Mouse (Mus musculus) heart, postnatal 10 days (tissue): ENCODE data around the gene Kif26b. TPM values are rescaled to one million over a fixed set of nuclear protein-coding genes. Genes with fewer than 3 reads are reported as not detected.

Experiments
- DNase-seq, 2 experiments: peaks; one replicate each; pipeline ENCODE4 v3.0.0; 2021
- intact Hi-C: fragments of 180-260 bp; cut with DNase I; formaldehyde crosslinking; loops from one replicate; pipeline ENCODE4 v1.15.1; 2025
- total RNA-seq, 2 experiments: library from RNA; stranded (reverse); gene quantifications; 2 replicates each; pipeline ENCODE4 v1.2.3; 2021

The Kif26b gene
- total RNA-seq, 2 experiments from 2014 or later, result 10.9 to 12.9 TPM

GRCm38 (mm10) chr1:178530301-178531078, 1.6 kb downstream of the Kif26b start:
- DNase-seq, result peak; percentile 87 to 88
- intact Hi-C loops, result loop anchor here (1.0 to 10.0 kb wide), 3 partner anchors 159 to 558 kb away; no protein-coding TSS in a partner anchor

GRCm38 (mm10) chr1:178540247-178540646, 11.3 kb downstream of the Kif26b start:
- no peak for DNase-seq
- intact Hi-C loops, result no loop called here

GRCm38 (mm10) chr1:178542415-178542814, 13.5 kb downstream of the Kif26b start:
- intact Hi-C loops, result no loop called here
- no peak for DNase-seq

GRCm38 (mm10) chr1:178542990-178543944, 14.3 kb downstream of the Kif26b start:
- intact Hi-C loops, result no loop called here
- DNase-seq, result no peak

GRCm38 (mm10) chr1:178544585-178544984, 15.7 kb downstream of the Kif26b start:
- intact Hi-C loops, result no loop called here
- DNase-seq, result no peak

- DNase-seq, result no peak
- intact Hi-C loops, result no loop called here
Measured at GRCm38 (mm10) chr1:178549576-178549975, 20.7 kb downstream of the Kif26b start.

- no peak for DNase-seq
- intact Hi-C loops, result no loop called here
Measured at GRCm38 (mm10) chr1:178550477-178551047, 21.6 kb downstream of the Kif26b start.

- intact Hi-C loops, result no loop called here
- DNase-seq, result peak in 1 of 2 experiments; percentile 7
Measured at GRCm38 (mm10) chr1:178552278-178552897, 23.5 kb downstream of the Kif26b start.

- intact Hi-C loops, result no loop called here
- DNase-seq, result peak; percentile 32
Measured at GRCm38 (mm10) chr1:178552898-178553284, 24.0 kb downstream of the Kif26b start.

GRCm38 (mm10) chr1:178556226-178556625, 27.3 kb downstream of the Kif26b start:
- intact Hi-C loops, result no loop called here
- no peak for DNase-seq

GRCm38 (mm10) chr1:178560043-178560442, 31.1 kb downstream of the Kif26b start:
- intact Hi-C loops, result no loop called here
- DNase-seq, result no peak

- intact Hi-C loops, result no loop called here
- DNase-seq, result no peak
Measured at GRCm38 (mm10) chr1:178563834-178564233, 34.9 kb downstream of the Kif26b start.

GRCm38 (mm10) chr1:178564800-178565199, 35.9 kb downstream of the Kif26b start:
- no peak for DNase-seq
- intact Hi-C loops, result no loop called here

GRCm38 (mm10) chr1:178568551-178569545, 39.9 kb downstream of the Kif26b start:
- intact Hi-C loops, result no loop called here

GRCm38 (mm10) chr1:178571009-178571408, 42.1 kb downstream of the Kif26b start:
- DNase-seq, result no peak
- intact Hi-C loops, result no loop called here

More at GRCm38 (mm10) chr1:178568551-178569545, 39.9 kb downstream of the Kif26b start:
- no peak for DNase-seq

GRCm38 (mm10) chr1:178571885-178572444, 43.0 kb downstream of the Kif26b start:
- no peak for DNase-seq
- intact Hi-C loops, result no loop called here

- intact Hi-C loops, result no loop called here
- DNase-seq, result no peak
Measured at GRCm38 (mm10) chr1:178573406-178574032, 44.6 kb downstream of the Kif26b start.

GRCm38 (mm10) chr1:178575706-178576105, 46.8 kb downstream of the Kif26b start:
- intact Hi-C loops, result no loop called here
- DNase-seq, result no peak

GRCm38 (mm10) chr1:178576926-178577325, 48.0 kb downstream of the Kif26b start:
- intact Hi-C loops, result no loop called here
- no peak for DNase-seq
